ENCODE assay signal across 5 mouse cellular contexts in genomic region chr6:30028358-30028757, GRCm38 (mm10).
"Had no signal": no experiment of that assay in that cellular context is flagged by ENCODE, and none has a peak within 500 bp of the region (broad histone marks: within the 10 kb centered on the region; RNA-seq: fewer than 3 reads in every experiment).

No protein-coding gene starts in this region.

- DNase-seq: kidney, adult 8-10 months; kidney, postnatal 36 days; lung, postnatal 14 days; retina, postnatal 1 day; thymus, postnatal 4 days had no signal
